ENCODE assay signal across 1 mouse cellular context in genomic region chr10:40212443-40213169, GRCm38 (mm10).
A peak's percentile ranks its signal among the peaks of the same experiment; 100 is the strongest.
TF ChIP-seq lines count a peak whose summit lies in the region.

No protein-coding gene starts in this region.

TF ChIP-seq in CH12.LX, 34 proteins besides CTCF, POLR2A, EP300 and RAD21 (continued from another document):
- peak; percentile 43; the same call in 1 of the 2 replicates for TF ChIP-seq MEF2A (IDR thresholded peaks at IDR 0.05; ENCODE audit: borderline replicate concordance, low read depth, low read length)
- TF ChIP-seq IRF4 (IDR thresholded peaks at IDR 0.05; ENCODE audit: low read depth, low read length) = peak; percentile 52; the same call in 1 of the 2 replicates
- TF ChIP-seq MAFK (IDR thresholded peaks at IDR 0.05; ENCODE audit: insufficient replicate concordance, low read length) = peak; percentile 42; the same call in 1 of the 2 replicates
- TF ChIP-seq MYC (IDR thresholded peaks at IDR 0.05; ENCODE audit: low read depth, low read length) = peak; percentile 61; the same call in 1 of the 2 replicates
- TF ChIP-seq GABPA (IDR thresholded peaks at IDR 0.05; ENCODE audit: insufficient replicate concordance, low read depth, low read length) = no peak
- no peak; the same call in 1 of the 2 replicates for TF ChIP-seq TCF12 (IDR thresholded peaks at IDR 0.05; ENCODE audit: low read depth, low read length)
- no peak for TF ChIP-seq USF2 (conservative IDR thresholded peaks at IDR 0.05; ENCODE audit: low read depth, low read length)
- peak; percentile 68 for TF ChIP-seq NELFE (IDR thresholded peaks at IDR 0.05; ENCODE audit: low read depth, low read length)
- peak; percentile 57; the same call in 1 of the 2 replicates for TF ChIP-seq SIN3A (IDR thresholded peaks at IDR 0.05; ENCODE audit: low read length)
- TF ChIP-seq ZNF384 (IDR thresholded peaks at IDR 0.05; ENCODE audit: low read depth, low read length) = peak; percentile 20; the same call in 1 of the 2 replicates
- TF ChIP-seq MAZ (IDR thresholded peaks at IDR 0.05; ENCODE audit: low read depth, low read length) = no peak
- 0 out of 2 replicates have a peak, but pooled peaks have one; percentile 39 for TF ChIP-seq ELF1 (IDR thresholded peaks at IDR 0.05; ENCODE audit: low read depth, low read length)
- TF ChIP-seq JUND (conservative IDR thresholded peaks at IDR 0.05; ENCODE audit: low read depth, low read length) = peak; percentile 56; the same call in 1 of the 2 replicates
- TF ChIP-seq HCFC1 (IDR thresholded peaks at IDR 0.05; ENCODE audit: low read depth, low read length) = no peak
